Mouse (Mus musculus) layer of hippocampus, adult 11-12 months (tissue): ENCODE measurements around the gene Clspn.
A peak's percentile ranks its signal among the peaks of the same experiment; 100 is the strongest.
"Not testable (repeated sequence)": the region's sequence is repeated elsewhere in the genome, so short reads cannot be mapped to it uniquely, and the experiment has no call there.

Source experiments
- DNase-seq: peaks from one replicate; pipeline ENCODE4 v3.0.0; 2022; ENCODE audit warnings: low spot score

The Clspn gene

DNA sequence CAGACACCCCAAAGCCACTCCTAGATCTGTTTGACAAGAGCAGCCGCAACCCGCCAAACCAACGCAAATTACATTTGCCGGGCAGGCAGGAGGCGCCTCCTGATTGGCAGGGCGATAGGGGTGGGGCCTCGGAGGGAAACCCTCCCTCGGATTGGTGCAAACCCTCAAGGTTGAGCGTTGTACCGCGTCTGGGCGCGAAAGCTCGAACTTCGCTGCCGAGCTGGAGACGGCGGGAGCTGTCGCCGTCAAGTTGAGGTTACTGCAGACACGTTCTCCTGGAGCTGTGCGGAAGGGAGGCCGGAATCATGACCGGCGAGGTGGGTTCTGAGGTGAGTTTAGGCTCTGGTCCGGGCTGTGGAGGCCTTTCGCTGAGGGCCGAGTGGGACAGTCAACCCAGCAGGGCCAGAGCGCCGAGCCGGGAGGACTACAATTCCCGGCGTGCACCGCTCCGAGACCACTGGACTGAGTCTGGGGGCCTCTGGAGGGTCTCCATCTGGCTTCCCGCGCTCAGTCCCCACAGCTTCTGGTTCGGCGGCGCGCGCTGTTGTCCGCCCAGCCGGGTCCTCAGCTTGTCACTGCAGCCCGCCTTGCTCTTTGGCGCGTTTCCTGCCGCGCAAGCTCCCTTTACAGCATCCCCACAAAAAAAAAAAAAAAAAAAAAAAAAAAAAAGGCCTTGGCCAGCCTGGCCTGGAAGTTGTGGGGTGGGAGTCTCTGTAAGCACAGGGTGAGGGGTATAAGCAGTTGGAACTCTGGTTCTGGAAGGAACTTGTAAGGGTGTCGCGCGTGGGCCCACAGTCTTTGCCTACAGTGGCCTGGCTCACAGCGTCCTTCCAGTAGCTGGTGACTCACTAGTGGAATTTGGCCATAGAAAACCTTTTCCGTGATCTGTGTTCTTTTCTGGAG, at the start of gene Clspn:
Gene Clspn, plus strand, starts transcription at position 127 of the 903 bp plus-strand sequence.
- DNase-seq = peak; percentile 75

DNA sequence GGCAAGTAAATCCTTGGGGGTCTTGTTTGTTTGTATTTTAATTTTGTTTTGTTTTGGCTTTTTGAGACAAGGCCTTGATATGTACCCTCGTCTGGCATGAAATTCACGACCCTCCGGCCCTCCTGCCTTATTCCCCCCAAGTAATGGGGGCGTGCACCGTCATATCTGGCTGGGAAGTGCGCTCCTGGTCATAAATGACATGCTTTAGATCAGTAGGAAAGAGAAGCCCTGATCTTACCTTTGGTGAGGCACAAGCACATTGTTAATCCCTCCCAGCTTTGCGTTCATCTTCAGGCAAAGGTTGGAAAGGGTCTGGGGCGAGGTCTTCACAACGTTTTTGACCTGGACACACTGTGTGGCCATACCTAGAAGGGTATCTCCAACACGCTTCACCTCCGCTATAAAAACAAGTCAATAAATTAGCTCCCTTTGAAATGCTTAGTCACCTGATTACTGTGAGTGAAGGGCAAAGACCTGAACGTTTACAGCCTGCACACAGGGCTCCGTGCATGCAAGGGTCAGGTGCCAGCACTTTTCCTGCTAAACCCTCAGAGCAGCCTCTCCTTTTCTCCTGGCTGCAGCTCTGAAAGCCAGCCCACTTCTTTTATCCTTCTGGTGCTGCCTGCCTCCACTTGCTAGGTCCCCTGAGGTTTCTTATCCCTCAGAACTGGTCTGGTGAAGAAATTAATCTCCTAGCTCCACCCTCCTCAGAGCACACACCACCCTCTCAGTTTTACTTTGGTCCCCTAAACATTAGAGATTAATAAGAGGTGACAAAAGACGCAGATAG, 48.4 kb upstream of the Clspn start:
- DNase-seq = no peak

DNA sequence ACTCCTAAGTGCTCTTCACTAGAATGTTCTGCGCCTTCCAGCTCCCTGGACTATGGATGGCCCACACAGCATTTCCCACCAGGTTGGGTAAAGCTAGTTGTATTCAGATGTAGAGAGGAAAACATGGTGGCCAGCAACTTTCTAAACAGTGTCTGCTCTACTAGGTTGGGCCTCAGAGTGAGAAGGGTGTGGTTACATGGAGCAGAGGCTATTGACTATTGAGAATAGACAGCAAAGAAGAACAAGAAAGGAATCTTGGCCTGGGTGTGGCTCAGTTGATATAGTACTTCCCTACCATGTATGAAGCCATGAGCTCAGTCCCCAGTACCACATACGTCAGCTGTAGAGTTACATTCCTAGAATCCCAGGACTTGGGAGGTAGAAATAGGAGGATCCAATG, 47.7 kb upstream of the Clspn start:
- no peak for DNase-seq

DNA sequence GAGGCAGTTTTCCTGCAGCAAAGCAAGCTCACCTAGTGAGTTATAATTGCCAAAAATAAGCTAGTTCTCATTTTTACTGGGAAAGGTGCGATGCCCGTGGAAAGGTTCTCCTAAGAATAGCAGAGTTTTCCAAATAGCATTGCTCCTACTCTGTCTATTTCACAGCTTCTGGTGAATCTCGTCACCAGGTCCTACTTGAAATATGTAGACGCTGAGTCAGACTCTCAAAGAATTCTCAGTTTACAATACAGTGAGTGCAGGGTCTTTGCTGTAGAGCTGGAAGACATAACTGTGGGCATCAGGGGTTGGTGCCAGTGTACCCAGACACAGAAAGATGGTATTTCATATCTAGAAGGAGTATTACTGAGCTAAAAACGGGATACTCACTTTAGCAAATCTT, 45.7 kb upstream of the Clspn start:
- no peak for DNase-seq

DNA sequence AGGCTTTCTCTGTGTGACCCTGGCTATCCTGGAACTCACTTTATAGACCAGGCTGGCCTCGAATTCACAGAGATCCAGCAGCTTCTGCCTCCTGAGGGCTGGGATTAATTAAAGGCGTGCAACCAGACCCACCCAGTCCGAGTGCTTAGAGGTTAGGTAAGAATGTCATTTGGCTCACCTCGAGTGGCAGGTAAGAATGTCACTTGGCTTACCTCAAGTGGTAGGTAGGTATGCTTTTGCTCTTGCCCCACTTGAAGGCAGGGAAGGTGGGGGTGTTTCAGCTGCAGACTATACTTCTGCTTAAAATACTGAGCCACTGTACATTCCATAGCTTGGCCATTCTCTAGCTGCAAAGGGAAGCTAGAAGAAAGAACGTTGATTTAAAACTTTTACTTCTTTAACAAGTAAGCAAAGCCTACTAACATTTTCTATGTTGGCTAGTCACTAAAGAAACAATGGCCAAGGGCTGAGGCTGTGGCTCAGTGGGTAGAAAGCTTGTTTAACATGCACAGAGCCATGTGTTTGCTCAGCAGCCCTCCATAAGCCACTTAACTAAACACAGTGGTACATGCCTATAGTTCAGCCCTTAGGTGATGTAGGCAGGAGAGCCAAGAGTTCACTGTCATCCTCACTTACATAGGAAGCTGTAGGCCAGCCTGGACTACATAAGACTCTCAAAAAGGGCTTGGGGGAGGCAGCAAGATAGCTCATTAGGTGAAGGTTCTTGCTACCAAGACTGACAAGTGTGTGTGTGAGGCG, 44.2 kb upstream of the Clspn start:
- no peak for DNase-seq

DNA sequence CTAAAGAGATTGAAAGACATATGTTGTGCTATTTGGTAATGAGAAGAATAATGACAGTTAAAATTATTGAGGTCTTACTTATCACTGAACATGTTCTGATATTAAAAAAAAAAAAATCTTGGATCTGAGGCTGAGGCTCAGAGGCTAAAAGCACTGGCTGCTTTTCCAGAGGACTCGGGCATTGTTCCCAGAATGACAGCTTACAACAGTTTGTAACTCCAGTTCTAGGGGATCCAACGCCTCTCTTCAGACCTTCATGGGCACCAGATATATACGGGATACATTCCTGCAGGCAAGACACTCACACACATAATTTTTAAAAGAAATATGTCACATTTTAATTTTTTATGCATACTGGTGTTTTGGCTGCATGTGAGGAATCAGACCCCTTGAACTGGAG, 30.6 kb upstream of the Clspn start:
- DNase-seq = peak; percentile 48

DNA sequence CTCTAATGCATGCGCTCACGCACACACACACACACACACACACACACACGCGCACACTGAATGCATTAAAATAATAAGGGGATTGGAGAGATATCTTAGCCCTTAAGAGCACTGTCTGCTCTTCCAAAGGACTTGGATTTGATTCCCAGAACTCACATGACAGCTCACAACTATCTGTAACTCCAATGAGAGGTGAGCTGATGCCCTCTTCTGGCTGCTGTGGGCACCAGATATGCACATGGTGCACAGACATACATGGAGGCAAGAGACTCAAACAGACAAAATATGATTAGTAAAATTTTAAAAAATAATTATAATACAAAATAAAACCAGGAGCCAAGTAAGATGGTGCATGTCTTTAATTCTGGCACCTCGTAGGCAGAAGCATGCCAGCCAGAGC, 29.9 kb upstream of the Clspn start:
- DNase-seq = no peak

DNA sequence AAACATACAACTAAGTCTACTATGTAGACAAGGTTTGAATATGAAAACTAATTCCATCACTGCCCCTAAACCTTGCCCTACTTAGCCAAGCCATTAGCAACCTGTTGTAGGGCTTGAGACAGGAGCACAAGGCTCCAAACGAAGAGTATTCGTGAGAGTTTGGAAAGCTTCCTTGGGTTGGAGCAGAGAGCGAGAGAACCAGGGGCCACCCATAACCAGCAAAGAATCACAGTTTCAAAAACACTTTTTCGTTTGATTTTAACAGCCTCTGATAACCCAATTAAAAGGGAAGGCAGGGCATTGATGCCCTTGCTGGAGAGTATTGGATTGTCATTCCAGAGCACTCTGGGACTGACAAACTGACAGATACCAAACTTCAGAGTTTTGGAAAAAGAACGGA, 24.4 kb upstream of the Clspn start:
- DNase-seq = no peak

DNA sequence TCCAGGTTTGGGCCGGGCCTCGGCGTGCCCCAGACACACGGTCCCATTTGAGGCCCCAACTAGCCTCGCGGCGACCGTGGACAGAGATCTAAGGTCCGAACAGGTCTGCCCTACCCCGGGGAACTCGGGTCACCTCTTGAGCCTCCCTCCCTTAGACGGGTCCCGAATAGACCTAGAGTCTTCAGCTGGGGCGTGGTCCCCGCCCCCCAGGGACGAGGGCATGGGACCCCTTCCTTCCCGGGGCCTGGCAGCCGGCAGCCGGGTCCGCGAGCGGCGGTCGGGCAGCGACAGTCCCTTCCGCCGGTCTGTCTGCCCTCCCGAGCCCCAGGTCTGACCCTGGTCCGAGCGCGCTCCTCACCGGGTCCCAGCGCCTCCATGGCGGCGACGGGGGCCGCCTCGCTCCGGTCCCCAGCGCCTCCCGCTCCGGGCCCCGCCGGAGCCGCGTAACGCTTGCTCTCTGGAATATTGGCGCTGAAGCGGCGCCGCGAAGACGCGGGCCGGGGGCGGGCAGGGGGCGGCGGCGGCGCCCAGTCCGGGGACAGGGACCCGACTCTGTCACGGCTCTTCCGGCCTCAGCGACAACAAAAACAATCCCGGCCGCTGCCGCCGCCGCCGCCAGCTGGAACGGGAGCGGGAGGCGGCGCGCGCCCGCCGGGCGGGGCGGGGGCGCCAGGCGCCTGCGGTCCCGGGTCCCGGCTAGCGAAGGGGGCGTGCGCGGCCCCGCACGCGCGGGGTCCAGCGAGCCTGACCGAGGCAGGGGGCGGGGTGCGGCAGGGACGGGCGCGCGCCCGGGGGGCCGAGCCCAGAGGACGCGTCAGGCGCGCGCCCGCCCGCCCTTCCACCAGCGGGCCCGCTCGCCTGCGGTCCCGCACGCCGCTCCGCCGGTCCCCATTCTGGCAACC, 23.7 kb upstream of the Clspn start, which contains the start of gene Ago4:
Gene Ago4, minus strand, starts transcription at position 646 of the 902 bp plus-strand sequence.
- peak; percentile 33 for DNase-seq

DNA sequence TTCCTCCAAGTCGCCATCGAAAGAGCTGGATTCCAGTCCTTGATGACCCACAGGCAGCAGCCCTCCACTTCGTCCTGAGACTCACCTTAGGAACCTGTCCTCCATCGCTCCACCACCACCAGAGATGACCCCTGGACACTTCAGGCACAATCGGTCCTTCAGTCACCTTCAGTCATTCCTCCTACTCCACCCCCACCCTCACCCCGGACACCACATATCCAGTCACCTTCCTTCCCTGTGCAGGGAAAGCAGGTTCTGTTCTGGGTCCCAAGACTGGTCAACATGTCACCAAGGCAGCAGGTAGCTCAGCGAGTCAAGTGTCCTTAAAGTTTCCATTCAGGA, 23.0 kb upstream of the Clspn start:
- DNase-seq = no peak

DNA sequence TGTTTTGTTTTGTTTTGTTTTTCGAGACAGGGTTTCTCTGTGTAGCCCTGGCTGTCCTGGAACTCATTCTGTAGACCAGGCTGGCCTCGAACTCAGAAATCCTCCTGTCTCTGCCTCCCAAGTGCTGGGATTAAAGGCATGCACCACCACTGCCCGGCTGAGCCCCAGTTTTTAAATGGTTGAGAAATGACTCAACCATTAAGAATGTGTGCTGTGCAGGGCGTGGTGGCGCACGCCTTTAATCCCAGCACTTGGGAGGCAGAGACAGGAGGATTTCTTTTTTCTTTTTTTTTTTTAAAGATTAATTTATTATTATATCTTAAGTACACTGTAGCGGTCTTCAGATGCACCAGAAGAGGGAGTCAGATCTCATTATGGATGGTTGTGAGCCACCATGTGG, 21.1 kb upstream of the Clspn start:
- not testable (repeated sequence) for DNase-seq

DNA sequence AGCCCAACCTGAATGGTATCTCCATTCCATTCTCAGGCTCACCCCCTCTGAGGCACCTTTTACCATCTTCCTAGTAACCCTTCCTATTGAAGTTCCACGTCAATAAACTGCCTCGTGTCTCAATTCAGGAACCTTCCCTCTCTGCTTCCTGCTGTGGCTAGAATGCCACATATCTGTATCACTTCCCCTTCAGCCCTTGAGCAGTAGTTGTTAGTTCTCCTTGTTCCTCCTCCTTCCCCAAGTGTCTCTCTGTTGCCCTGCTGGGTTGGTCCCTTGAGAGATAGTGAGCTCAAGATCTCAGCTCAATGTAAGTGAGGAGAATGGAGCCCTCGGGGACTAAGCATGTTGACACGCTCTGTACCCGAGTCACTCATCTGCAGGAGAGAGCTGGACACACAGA, 19.9 kb upstream of the Clspn start:
- no peak for DNase-seq

DNA sequence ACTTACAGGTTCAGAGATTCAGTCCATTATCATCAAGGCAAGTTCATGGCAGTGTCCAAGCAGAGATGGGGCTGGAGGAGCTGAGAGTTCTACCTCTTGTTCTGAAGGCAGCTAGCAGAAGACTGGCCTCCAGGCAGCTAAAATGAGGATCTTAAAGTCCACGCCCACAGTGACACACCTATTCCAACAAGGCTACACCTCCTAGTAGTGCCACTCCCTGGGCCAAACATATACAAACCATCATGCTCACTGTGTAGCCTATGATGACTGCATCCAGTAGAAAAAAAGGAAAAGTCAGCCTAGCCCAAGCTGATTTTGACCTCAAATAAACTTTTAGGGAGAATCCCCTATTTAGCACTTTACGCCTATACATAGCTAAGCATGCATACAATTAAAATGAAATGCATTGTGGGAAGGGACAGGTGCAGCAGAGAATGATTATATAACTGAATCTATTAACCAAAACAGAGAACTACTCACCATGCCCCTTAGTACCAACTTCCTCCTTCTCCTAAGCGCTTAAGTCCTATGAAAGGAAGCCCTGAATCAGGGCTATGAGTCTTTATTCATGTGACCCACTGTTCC, 16.2 kb upstream of the Clspn start:
- DNase-seq = no peak

DNA sequence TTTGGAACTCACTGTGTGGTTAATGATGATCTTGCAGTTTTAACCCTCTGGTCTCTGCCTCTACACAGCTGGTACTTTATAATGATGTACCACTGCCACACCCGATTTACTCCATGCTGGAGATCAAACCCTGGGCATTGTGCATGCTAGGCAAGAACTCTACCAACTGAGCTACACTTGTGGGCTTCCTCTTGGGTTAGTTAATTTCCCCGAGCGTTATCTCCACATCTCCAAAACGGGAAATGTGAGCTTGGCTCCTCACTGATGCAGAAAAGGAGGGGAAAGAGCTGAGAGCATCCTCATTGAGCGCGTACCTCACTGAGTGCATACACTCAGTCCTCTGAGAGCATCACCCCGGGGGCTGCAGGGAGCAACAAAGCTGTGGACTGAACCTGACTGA, 13.9 kb upstream of the Clspn start:
- no peak for DNase-seq

DNA sequence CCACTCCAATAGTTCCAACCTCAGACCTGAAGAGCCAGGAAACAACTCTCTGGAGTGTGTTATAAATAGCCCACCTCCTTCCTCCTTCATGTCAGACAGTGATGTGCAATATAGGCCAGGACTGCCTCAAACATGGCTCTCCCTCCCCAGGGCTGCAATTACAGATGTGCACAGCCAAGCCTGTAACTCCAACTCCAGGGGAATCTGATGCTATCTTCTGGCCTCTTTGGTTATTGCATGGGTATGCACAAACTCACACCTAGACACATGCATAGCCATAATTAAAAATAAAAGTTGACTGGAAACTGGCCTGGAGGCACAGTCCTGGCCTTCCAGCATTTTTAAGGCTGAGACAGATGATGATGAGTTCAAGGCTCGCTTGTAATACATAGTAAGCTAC, 11.7 kb upstream of the Clspn start:
- DNase-seq = no peak

DNA sequence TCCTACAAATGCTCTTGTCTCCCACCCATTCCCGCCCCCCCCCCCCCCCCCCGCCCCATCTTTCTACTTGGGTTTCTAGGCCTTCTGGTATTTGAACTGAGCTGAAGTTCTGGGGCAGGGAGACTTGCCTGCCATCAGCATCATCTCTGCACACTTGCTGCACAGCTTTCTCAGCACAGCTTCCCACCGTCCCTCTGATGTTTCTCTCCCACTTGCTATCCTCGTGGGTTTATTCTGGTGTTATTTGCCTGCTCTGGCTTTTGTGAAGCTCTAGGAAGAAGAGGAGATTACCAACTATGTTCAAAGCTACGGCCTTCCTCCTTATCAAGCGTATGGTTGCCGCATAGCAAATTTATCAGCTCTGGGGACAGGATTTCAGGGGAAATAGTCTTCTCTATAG, 11.0 kb upstream of the Clspn start:
- no peak for DNase-seq

DNA sequence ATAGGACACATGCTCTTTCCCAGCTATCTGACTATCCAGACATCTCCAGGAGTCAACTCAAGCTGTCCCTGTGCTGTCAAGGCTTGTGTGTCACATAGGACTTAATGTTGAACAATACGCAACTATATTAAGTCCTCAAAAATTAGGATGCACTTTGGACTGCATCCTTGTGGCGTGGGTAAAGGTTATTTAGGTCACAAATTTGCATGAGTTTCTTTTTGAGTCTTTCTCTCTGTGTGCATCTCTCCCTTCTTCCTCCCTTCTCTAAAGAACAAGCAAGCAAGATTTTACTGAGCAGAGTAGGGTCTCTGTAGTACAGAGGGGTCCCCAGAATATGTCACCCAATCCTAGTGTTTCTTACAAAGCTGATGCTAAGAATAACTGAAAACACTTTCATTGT, 10.6 kb upstream of the Clspn start:
- DNase-seq = no peak

DNA sequence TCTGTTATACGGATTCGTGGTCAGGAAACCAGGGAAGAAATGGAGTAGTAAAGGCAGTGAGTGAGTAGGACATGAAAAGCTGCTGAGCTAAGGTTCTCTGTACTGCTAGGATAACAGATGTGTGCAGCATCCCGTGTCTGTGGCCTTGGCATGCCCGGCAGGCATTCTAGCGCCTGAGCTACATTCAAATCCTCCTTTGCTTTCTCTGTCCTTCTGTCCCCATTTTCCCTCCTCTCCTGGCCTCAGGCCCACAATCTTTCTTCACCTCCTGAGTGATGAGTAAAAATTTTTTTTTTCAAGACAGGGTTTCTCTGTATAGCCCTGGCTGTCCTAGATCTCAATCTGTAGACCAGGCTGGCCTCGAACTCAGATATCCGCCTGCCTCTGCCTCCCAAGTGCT, 4.6 kb upstream of the Clspn start:
- no peak for DNase-seq

DNA sequence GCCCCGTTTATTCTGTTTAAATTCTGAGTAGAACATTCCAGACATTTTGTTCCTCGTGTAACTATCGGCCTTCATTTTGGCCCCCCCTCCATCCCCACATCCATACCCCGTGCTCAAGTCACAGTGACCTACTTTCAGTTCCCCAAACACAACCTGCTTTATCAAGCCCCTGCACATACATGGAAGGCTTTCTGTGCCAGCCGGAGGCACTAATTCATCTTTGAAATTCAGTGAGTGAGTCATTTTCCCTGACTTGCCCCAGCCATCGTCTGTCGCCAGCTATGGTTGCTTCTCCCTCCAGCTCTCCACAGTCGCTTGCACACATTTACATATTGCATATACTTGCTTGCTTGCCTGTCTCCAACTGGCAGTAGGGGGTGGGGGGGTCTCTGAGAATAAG, 3.6 kb upstream of the Clspn start:
- no peak for DNase-seq

DNA sequence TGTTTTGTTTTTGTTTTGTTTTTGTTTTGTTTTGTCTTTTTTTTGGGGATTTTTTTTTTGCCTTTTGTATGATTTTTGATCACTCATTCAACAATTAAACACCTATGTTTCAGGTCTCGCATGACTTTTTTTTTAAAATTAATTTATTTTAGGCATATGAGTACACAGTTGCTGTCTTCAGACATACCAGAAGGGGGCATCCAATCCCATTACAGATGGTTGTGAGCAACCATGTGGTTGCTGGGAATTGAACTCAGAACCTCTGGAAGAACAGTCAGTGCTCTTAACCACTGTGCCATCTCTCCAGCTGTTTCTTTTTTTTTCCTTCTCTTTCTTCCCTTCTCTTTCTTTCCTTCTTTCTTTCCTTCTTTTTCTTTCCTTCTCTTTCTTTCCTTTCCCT, 3.0 kb upstream of the Clspn start:
- no peak for DNase-seq

DNA sequence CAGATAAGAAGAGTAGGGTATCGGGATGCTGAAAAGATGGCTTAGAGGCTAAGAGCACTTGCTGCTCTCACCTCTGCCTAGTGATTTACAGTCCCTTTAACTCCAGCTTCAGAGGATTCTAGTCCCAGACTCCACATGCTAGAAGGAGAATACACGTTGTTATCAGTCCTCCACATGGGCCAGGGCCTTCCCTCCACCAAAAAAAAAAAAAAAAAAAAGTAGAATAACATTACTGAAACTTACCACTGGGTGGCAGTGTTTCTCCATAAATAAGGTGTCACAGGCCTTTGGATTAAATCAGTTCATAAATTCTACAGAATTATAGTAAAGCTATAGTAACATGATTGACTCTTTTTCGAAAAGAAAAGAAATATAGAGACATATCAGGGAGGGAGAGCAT, 2.3 kb upstream of the Clspn start:
- DNase-seq = no peak
